Mouse (Mus musculus): Measurements from ENCODE around the gene Gls. TPM values are rescaled to one million over a fixed set of nuclear protein-coding genes. Genes with fewer than 3 reads are reported as not detected.
A peak's percentile ranks its signal among the peaks of the same experiment; 100 is the strongest.

Gene Gls
- polyA plus RNA-seq (2016; fragmentation: Nextera tagmentation; extraction: Ambion mirVana): 14.2 and 17.4 TPM in 2 replicates

- Histone ChIP-seq H3K36me3 (no peaks in the 10 kb centered on the region), H3K9me3 (no peaks in the 10 kb centered on the region), H3K4me1 (replicated peaks) (peaks cover 20% of the 10 kb centered on the region), H3K4me3 (peak within 1 kb of the TSS; percentile 91), H3K27me3 (ENCODE audit: insufficient read depth, poor library complexity, severe bottlenecking) (peaks cover 5% of the 10 kb centered on the region; the same call in 1 of the 2 replicates), H3K27ac (peak within 1 kb of the TSS; percentile 96)
- peak; percentile 95 for DNase-seq (ENCODE audit: low spot score)
- WGBS: under 1% methylated on average over 46 of the region's 46 CpGs
Measured at GRCm38 (mm10) chr1:52233143-52233713, at the start of gene Gls. TSS of gene Gls (minus strand) at chr1:52233232.

- Histone ChIP-seq H3K27me3 (ENCODE audit: insufficient read depth, poor library complexity, severe bottlenecking) (no peaks in the 10 kb centered on the region), H3K9me3 (no peaks in the 10 kb centered on the region), H3K36me3 (no peaks in the 10 kb centered on the region), H3K4me1 (replicated peaks) (peaks cover 8% of the 10 kb centered on the region; the same call in 1 of the 2 replicates), H3K4me3 (no peak overlapping the region), H3K27ac (no peak overlapping the region; the same call in 1 of the 2 replicates)
- no peak for DNase-seq (ENCODE audit: low spot score)
- WGBS: 65% methylated on average over 7 of the region's 7 CpGs
Measured at GRCm38 (mm10) chr1:52279831-52280595, 47.0 kb upstream of the Gls start.

GRCm38 (mm10) chr1:52279331-52279730 lies 46.3 kb upstream of the Gls start:
- 58% methylated on average over 3 of the region's 3 CpGs for WGBS
- no peak overlapping the region for H3K4me3 ChIP-seq

DNA sequence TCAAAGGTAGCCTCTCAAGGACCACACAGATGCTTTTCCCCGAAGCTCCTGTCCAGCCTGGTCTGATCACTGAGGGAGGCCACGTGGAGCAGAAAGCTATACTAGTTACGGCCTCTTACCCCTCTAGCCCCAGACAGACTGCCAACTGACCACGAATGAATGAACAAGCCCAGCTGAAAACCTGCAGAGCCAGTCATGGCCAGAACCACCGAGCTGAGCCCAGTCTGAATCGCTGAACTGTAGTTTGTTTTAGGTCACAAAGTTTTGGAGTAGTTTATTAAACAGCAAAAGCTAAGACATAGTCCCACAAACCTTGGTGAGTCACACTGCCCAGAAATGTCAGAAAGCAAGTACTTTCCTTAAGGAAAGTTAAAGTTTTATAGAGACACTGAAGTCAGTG lies 45.0 kb upstream of the Gls start:
- no peaks in the 10 kb centered on the region for H3K9me3 ChIP-seq
- no peak overlapping the region for H3K27ac ChIP-seq
- no peak overlapping the region for H3K4me3 ChIP-seq
- 71% methylated on average over 6 of the region's 6 CpGs for WGBS
- no peaks in the 10 kb centered on the region for H3K36me3 ChIP-seq
- peaks cover 8% of the 10 kb centered on the region; the same call in 1 of the 2 replicates for H3K4me1 ChIP-seq (replicated peaks)
- no peaks in the 10 kb centered on the region for H3K27me3 ChIP-seq (ENCODE audit: insufficient read depth, poor library complexity, severe bottlenecking)
- no peak for DNase-seq (ENCODE audit: low spot score)

More at GRCm38 (mm10) chr1:52279331-52279730, 46.3 kb upstream of the Gls start:
- no peaks in the 10 kb centered on the region for H3K9me3 ChIP-seq
- H3K4me1 ChIP-seq (replicated peaks): peaks cover 8% of the 10 kb centered on the region; the same call in 1 of the 2 replicates
- H3K27me3 ChIP-seq (ENCODE audit: insufficient read depth, poor library complexity, severe bottlenecking): no peaks in the 10 kb centered on the region
- no peak for DNase-seq (ENCODE audit: low spot score)
- H3K27ac ChIP-seq: no peak overlapping the region
- H3K36me3 ChIP-seq: no peaks in the 10 kb centered on the region

GRCm38 (mm10) chr1:52274210-52274609 lies 41.2 kb upstream of the Gls start:
- Histone ChIP-seq H3K4me1 (replicated peaks) (peaks cover under 1% of the 10 kb centered on the region; the same call in 1 of the 2 replicates), H3K4me3 (no peak overlapping the region), H3K9me3 (no peaks in the 10 kb centered on the region), H3K36me3 (no peaks in the 10 kb centered on the region), H3K27ac (no peak overlapping the region), H3K27me3 (ENCODE audit: insufficient read depth, poor library complexity, severe bottlenecking) (no peaks in the 10 kb centered on the region)
- no peak for DNase-seq (ENCODE audit: low spot score)
- 82% methylated on average over 3 of the region's 3 CpGs for WGBS

DNA sequence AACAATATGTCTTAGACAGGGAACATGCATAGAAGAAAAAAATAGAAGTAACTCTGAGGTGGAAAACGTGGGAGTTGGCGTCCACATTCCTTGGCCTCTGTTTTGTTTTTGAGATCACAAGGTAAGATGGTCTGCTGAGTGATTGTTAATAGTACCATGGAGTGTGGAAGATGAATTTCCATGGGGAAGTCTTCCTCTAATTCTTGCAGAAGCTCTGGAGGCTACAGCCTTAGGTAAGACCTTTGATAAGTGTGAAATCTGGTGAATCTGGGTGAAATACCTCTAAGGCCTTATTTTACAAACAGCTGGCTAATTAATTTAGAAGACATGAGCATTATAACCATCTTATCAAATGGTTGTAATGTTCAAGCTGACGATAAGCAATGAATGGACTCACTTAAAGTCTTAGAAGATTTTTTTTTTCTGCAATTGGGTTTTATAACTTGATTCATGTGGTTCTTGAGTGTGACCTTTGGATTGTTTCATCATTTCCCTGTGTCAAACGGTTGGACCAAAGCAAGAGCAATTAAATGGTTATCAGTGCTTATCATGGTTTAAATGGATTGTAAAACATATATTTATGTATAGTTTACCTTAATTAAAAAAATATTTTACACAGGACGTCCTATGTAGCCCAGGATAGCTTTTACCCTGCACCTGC lies 39.1 kb upstream of the Gls start:
- DNase-seq (ENCODE audit: low spot score): no peak
- Histone ChIP-seq H3K27me3 (ENCODE audit: insufficient read depth, poor library complexity, severe bottlenecking) (no peaks in the 10 kb centered on the region), H3K27ac (no peak overlapping the region), H3K4me1 (replicated peaks) (no peaks in the 10 kb centered on the region), H3K36me3 (no peaks in the 10 kb centered on the region), H3K4me3 (no peak overlapping the region), H3K9me3 (no peaks in the 10 kb centered on the region)
- 79% methylated on average over 5 of the region's 5 CpGs for WGBS

GRCm38 (mm10) chr1:52270354-52270753 lies 37.3 kb upstream of the Gls start:
- no peak overlapping the region for H3K27ac ChIP-seq
- no peak for DNase-seq (ENCODE audit: low spot score)
- no peaks in the 10 kb centered on the region for H3K36me3 ChIP-seq
- no peak overlapping the region for H3K4me3 ChIP-seq
- no peaks in the 10 kb centered on the region for H3K27me3 ChIP-seq (ENCODE audit: insufficient read depth, poor library complexity, severe bottlenecking)
- 85% methylated on average over 9 of the region's 9 CpGs for WGBS
- no peaks in the 10 kb centered on the region for H3K4me1 ChIP-seq (replicated peaks)
- H3K9me3 ChIP-seq: no peaks in the 10 kb centered on the region

- Histone ChIP-seq H3K4me1 (replicated peaks) (no peaks in the 10 kb centered on the region), H3K27ac (no peak overlapping the region), H3K27me3 (ENCODE audit: insufficient read depth, poor library complexity, severe bottlenecking) (no peaks in the 10 kb centered on the region), H3K9me3 (no peaks in the 10 kb centered on the region), H3K4me3 (no peak overlapping the region), H3K36me3 (no peaks in the 10 kb centered on the region)
- DNase-seq (ENCODE audit: low spot score): no peak
- WGBS: 88% methylated on average over 4 of the region's 4 CpGs
Measured at GRCm38 (mm10) chr1:52269596-52269995, 36.6 kb upstream of the Gls start.

- Histone ChIP-seq H3K27me3 (ENCODE audit: insufficient read depth, poor library complexity, severe bottlenecking) (no peaks in the 10 kb centered on the region), H3K27ac (no peak overlapping the region), H3K4me1 (replicated peaks) (no peaks in the 10 kb centered on the region), H3K9me3 (no peaks in the 10 kb centered on the region), H3K4me3 (no peak overlapping the region), H3K36me3 (no peaks in the 10 kb centered on the region)
- WGBS: 93% methylated on average over 6 of the region's 6 CpGs
- DNase-seq (ENCODE audit: low spot score): no peak
Measured at GRCm38 (mm10) chr1:52268006-52268405, 35.0 kb upstream of the Gls start.

DNA sequence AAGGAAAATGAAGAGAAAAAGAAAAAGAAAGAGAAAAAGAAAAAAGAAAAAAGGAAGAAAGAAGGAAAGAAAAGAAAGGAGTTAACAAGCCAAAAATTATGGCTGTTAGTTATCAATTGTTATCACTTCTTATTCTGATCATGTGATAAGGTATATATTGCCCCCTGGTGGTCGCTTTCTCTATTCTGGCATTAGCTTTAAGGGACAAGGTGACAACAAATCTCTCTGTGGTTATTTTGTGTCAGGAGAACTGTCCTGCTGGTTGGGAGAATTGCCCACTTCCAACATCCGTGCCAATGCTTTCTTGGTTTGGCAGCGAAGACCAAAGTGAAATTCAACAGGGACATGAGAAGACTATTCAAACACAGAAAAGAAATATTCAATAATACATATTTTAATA lies 34.6 kb upstream of the Gls start:
- DNase-seq (ENCODE audit: low spot score): peak; percentile 22
- 60% methylated on average over 3 of the region's 3 CpGs for WGBS

DNA sequence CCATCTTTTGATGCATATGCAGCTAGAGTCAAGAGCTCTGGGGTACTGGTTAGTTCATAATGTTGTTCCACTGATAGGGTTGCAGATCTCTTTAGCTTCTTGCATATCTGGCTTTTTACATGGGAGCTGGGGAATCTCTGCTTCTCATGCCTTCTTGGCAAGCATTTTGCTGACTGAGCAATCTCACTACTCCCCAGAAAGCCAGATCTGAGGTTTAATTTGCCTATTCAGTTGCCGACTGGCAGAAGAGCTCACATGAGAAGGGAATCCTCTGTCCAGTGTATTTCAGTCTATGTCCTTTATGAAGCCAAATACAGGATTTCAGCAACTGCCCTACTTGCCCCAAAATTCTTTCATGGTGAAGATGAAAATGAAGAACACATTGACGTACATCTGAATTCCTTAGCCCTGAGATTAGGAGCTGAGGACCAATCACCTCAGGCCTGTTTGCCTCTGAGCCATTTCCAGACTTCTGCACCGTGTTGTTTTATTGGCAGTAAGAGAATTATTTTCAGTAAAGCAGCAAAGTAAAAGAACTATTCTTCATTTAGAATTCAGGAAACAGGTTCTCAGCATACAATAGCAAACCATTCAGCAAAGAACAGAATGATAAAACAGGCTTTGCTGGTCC lies 33.0 kb upstream of the Gls start:
- H3K4me3 ChIP-seq: no peak overlapping the region
- no peaks in the 10 kb centered on the region for H3K4me1 ChIP-seq (replicated peaks)
- no peak for DNase-seq (ENCODE audit: low spot score)
- H3K9me3 ChIP-seq: no peaks in the 10 kb centered on the region
- no peak overlapping the region for H3K27ac ChIP-seq
- H3K36me3 ChIP-seq: no peaks in the 10 kb centered on the region
- no peaks in the 10 kb centered on the region for H3K27me3 ChIP-seq (ENCODE audit: insufficient read depth, poor library complexity, severe bottlenecking)
- WGBS: 82% methylated on average over 3 of the region's 3 CpGs

More for the DNA sequence above, 34.6 kb upstream of the Gls start:
- no peaks in the 10 kb centered on the region for H3K9me3 ChIP-seq
- no peak overlapping the region for H3K4me3 ChIP-seq
- no peaks in the 10 kb centered on the region for H3K27me3 ChIP-seq (ENCODE audit: insufficient read depth, poor library complexity, severe bottlenecking)
- H3K27ac ChIP-seq: no peak overlapping the region
- H3K4me1 ChIP-seq (replicated peaks): no peaks in the 10 kb centered on the region
- no peaks in the 10 kb centered on the region for H3K36me3 ChIP-seq

GRCm38 (mm10) chr1:52264290-52264689 lies 31.3 kb upstream of the Gls start:
- WGBS: 82% methylated on average over 3 of the region's 3 CpGs
- DNase-seq (ENCODE audit: low spot score): no peak
- no peak overlapping the region for H3K4me3 ChIP-seq
- no peaks in the 10 kb centered on the region for H3K4me1 ChIP-seq (replicated peaks)
- H3K9me3 ChIP-seq: no peaks in the 10 kb centered on the region
- H3K36me3 ChIP-seq: no peaks in the 10 kb centered on the region
- no peaks in the 10 kb centered on the region for H3K27me3 ChIP-seq (ENCODE audit: insufficient read depth, poor library complexity, severe bottlenecking)
- H3K27ac ChIP-seq: no peak overlapping the region
